Mouse (Mus musculus) neural tube, embryonic 12.5 days (tissue): ENCODE measurements at regions not wholly inside any gene's neighbourhood (a gene's known extent, or its start where the extent isn't known, plus 50 kb on each side); places are given as distances from the start of the nearest gene placed in this dataset.

Experiments
- ATAC-seq: fragments of 200-750 bp; cut with Nextera tagmentation; 2 replicates; pipeline ENCODE4 v1.8.0; 2017; ENCODE audit warnings: low read depth, mild to moderate bottlenecking, moderate TSS enrichment, moderate library complexity; ENCODE audit not compliant: low FRiP score
- H3K27ac ChIP-seq: fragments of 300-500 bp; sonication (generic); 2 replicates; pipeline ENCODE4 v1.5.1; 2016
- H3K27me3 ChIP-seq: fragments of 300-500 bp; sonication (generic); replicated peaks from 2 replicates; pipeline ENCODE4 v1.6.1; 2016; ENCODE audit warnings: mild to moderate bottlenecking
- H3K36me3 ChIP-seq: fragments of 300-500 bp; sonication (generic); 2 replicates; pipeline ENCODE4 v1.6.1; 2016; ENCODE audit warnings: mild to moderate bottlenecking
- H3K4me1 ChIP-seq: fragments of 300-500 bp; sonication (generic); 2 replicates; pipeline ENCODE4 v1.6.1; 2016
- H3K4me2 ChIP-seq: fragments of 300-500 bp; sonication (generic); replicated peaks from 2 replicates; pipeline ENCODE4 v1.6.1; 2016; ENCODE audit warnings: mild to moderate bottlenecking
- H3K4me3 ChIP-seq: fragments of 300-500 bp; sonication (generic); 2 replicates; pipeline ENCODE4 v1.5.1; 2016
- H3K9ac ChIP-seq: fragments of 300-500 bp; sonication (generic); 2 replicates; pipeline ENCODE4 v1.6.1; 2016; ENCODE audit warnings: mild to moderate bottlenecking
- H3K9me3 ChIP-seq: fragments of 300-500 bp; sonication (generic); 2 replicates; pipeline ENCODE4 v1.6.1; 2016; ENCODE audit warnings: mild to moderate bottlenecking
- WGBS: fragments of 180-500 bp; shearing (Covaris S2); methylation state at CpG from one replicate; pipeline ENCODE4 v1.1.7; 2016; 5-methylcytosine and 5-hydroxymethylcytosine counted together

GRCm38 (mm10) chr17:83990421-83991365 is 142.9 kb upstream of the Haao start:
- no peaks in the 10 kb centered on the region for H3K27me3 ChIP-seq
- H3K4me1 ChIP-seq, result peaks cover 26% of the 10 kb centered on the region
- H3K9me3 ChIP-seq, result no peaks in the 10 kb centered on the region
- WGBS, result 70% methylated on average over 13 of the region's 13 CpGs
- H3K9ac ChIP-seq, result no peak overlapping the region
- H3K36me3 ChIP-seq, result no peaks in the 10 kb centered on the region
- H3K27ac ChIP-seq, result no peak overlapping the region
- no peak for ATAC-seq
- no peak overlapping the region for H3K4me2 ChIP-seq
- H3K4me3 ChIP-seq, result no peak overlapping the region

- H3K27me3 ChIP-seq, result no peaks in the 10 kb centered on the region
- no peaks in the 10 kb centered on the region for H3K36me3 ChIP-seq
- no peak overlapping the region for H3K9ac ChIP-seq
- no peak overlapping the region for H3K27ac ChIP-seq
- H3K4me3 ChIP-seq, result no peak overlapping the region
- H3K9me3 ChIP-seq, result no peaks in the 10 kb centered on the region
- H3K4me2 ChIP-seq, result no peak overlapping the region
- H3K4me1 ChIP-seq, result peaks cover 38% of the 10 kb centered on the region
- WGBS, result 18% methylated on average over 6 of the region's 6 CpGs
- no peak for ATAC-seq
Observed at GRCm38 (mm10) chr17:83988897-83989296, 141.1 kb upstream of the Haao start.

GRCm38 (mm10) chr17:83988165-83988564 is 140.4 kb upstream of the Haao start:
- Histone ChIP-seq H3K4me2 (no peak overlapping the region), H3K27me3 (no peaks in the 10 kb centered on the region), H3K9me3 (no peaks in the 10 kb centered on the region), H3K36me3 (no peaks in the 10 kb centered on the region), H3K9ac (no peak overlapping the region), H3K27ac (no peak overlapping the region), H3K4me1 (peaks cover 38% of the 10 kb centered on the region), H3K4me3 (no peak overlapping the region)
- no peak for ATAC-seq
- WGBS, result 95% methylated on average over 5 of the region's 5 CpGs

- peaks cover 43% of the 10 kb centered on the region for H3K4me1 ChIP-seq
- WGBS, result 93% methylated on average over 4 of the region's 4 CpGs
Observed at GRCm38 (mm10) chr17:83987683-83988082, 139.9 kb upstream of the Haao start.

GRCm38 (mm10) chr17:83985916-83986578 is 138.3 kb upstream of the Haao start:
- no peak overlapping the region for H3K9ac ChIP-seq
- ATAC-seq, result peak; percentile 48
- no peaks in the 10 kb centered on the region for H3K36me3 ChIP-seq
- no peak overlapping the region for H3K4me2 ChIP-seq
- 49% methylated on average over 15 of the region's 15 CpGs for WGBS
- no peaks in the 10 kb centered on the region for H3K9me3 ChIP-seq
- H3K4me1 ChIP-seq, result peaks cover 45% of the 10 kb centered on the region
- H3K27me3 ChIP-seq, result no peaks in the 10 kb centered on the region
- H3K27ac ChIP-seq, result peak overlapping the region; percentile 26; the same call in 1 of the 2 replicates
- no peak overlapping the region for H3K4me3 ChIP-seq

More at GRCm38 (mm10) chr17:83987683-83988082, 139.9 kb upstream of the Haao start:
- H3K4me2 ChIP-seq, result no peak overlapping the region
- no peak overlapping the region for H3K27ac ChIP-seq
- no peaks in the 10 kb centered on the region for H3K9me3 ChIP-seq
- no peak for ATAC-seq
- H3K4me3 ChIP-seq, result no peak overlapping the region
- no peaks in the 10 kb centered on the region for H3K36me3 ChIP-seq
- H3K27me3 ChIP-seq, result no peaks in the 10 kb centered on the region
- H3K9ac ChIP-seq, result no peak overlapping the region

GRCm38 (mm10) chr17:83985333-83985790 is 137.6 kb upstream of the Haao start:
- Histone ChIP-seq H3K4me1 (peaks cover 42% of the 10 kb centered on the region), H3K27me3 (no peaks in the 10 kb centered on the region), H3K27ac (0 out of 2 replicates have a peak overlapping the region, but pooled peaks have one; percentile 37), H3K4me3 (no peak overlapping the region), H3K36me3 (no peaks in the 10 kb centered on the region), H3K4me2 (0 out of 2 replicates have a peak overlapping the region, but pooled peaks have one; percentile 3), H3K9ac (no peak overlapping the region), H3K9me3 (no peaks in the 10 kb centered on the region)
- peak; percentile 45 for ATAC-seq
- WGBS, result 20% methylated on average over 17 of the region's 17 CpGs

- Histone ChIP-seq H3K4me1 (peaks cover 34% of the 10 kb centered on the region), H3K36me3 (no peaks in the 10 kb centered on the region), H3K4me3 (no peak overlapping the region), H3K27me3 (no peaks in the 10 kb centered on the region), H3K9ac (no peak overlapping the region), H3K4me2 (no peak overlapping the region), H3K27ac (no peak overlapping the region), H3K9me3 (no peaks in the 10 kb centered on the region)
- ATAC-seq, result no peak
- 91% methylated on average over 9 of the region's 9 CpGs for WGBS
Observed at GRCm38 (mm10) chr17:83983837-83984388, 136.2 kb upstream of the Haao start.

GRCm38 (mm10) chr17:83983070-83983836 is 135.5 kb upstream of the Haao start:
- ATAC-seq, result no peak
- Histone ChIP-seq H3K27ac (no peak overlapping the region), H3K4me3 (no peak overlapping the region), H3K4me2 (no peak overlapping the region), H3K4me1 (peaks cover 28% of the 10 kb centered on the region), H3K9me3 (no peaks in the 10 kb centered on the region), H3K36me3 (no peaks in the 10 kb centered on the region), H3K9ac (no peak overlapping the region), H3K27me3 (no peaks in the 10 kb centered on the region)
- WGBS, result 42% methylated on average over 18 of the region's 18 CpGs

GRCm38 (mm10) chr17:83982700-83983069 is 134.9 kb upstream of the Haao start:
- 62% methylated on average over 8 of the region's 8 CpGs for WGBS

GRCm38 (mm10) chr17:83978858-83979470 is 131.2 kb upstream of the Haao start:
- no peak for ATAC-seq
- WGBS, result 70% methylated on average over 7 of the region's 7 CpGs
- Histone ChIP-seq H3K9ac (no peak overlapping the region), H3K4me1 (peaks cover 7% of the 10 kb centered on the region), H3K27ac (no peak overlapping the region), H3K27me3 (no peaks in the 10 kb centered on the region), H3K4me3 (no peak overlapping the region), H3K9me3 (no peaks in the 10 kb centered on the region), H3K36me3 (no peaks in the 10 kb centered on the region), H3K4me2 (no peak overlapping the region)

More at GRCm38 (mm10) chr17:83982700-83983069, 134.9 kb upstream of the Haao start:
- Histone ChIP-seq H3K36me3 (no peaks in the 10 kb centered on the region), H3K27ac (no peak overlapping the region), H3K9me3 (no peaks in the 10 kb centered on the region), H3K4me2 (no peak overlapping the region), H3K4me3 (no peak overlapping the region), H3K4me1 (peaks cover 28% of the 10 kb centered on the region), H3K9ac (no peak overlapping the region), H3K27me3 (no peaks in the 10 kb centered on the region)
- no peak for ATAC-seq

GRCm38 (mm10) chr17:83977725-83978124 is 130.0 kb upstream of the Haao start:
- H3K27me3 ChIP-seq, result no peaks in the 10 kb centered on the region
- no peaks in the 10 kb centered on the region for H3K36me3 ChIP-seq
- H3K4me3 ChIP-seq, result no peak overlapping the region
- peaks cover 3% of the 10 kb centered on the region for H3K4me1 ChIP-seq
- H3K27ac ChIP-seq, result no peak overlapping the region
- H3K9ac ChIP-seq, result no peak overlapping the region
- no peak for ATAC-seq
- H3K4me2 ChIP-seq, result no peak overlapping the region
- no peaks in the 10 kb centered on the region for H3K9me3 ChIP-seq
- 84% methylated on average over 11 of the region's 11 CpGs for WGBS
